Mouse (Mus musculus) megakaryocyte, embryonic 14.5 days (primary cell): ENCODE data around the gene Pptc7.

Source experiments
- FLI1 ChIP-seq: IDR thresholded peaks from 2 replicates; pipeline ENCODE4 v1.6.1; 2012; ENCODE audit warnings: low read length, inconsistent platforms, mixed read lengths
- GATA1 ChIP-seq: IDR thresholded peaks from 3 replicates; pipeline ENCODE4 v1.6.1; 2012; ENCODE audit warnings: mixed read lengths, low read length, inconsistent platforms, borderline replicate concordance

DNA sequence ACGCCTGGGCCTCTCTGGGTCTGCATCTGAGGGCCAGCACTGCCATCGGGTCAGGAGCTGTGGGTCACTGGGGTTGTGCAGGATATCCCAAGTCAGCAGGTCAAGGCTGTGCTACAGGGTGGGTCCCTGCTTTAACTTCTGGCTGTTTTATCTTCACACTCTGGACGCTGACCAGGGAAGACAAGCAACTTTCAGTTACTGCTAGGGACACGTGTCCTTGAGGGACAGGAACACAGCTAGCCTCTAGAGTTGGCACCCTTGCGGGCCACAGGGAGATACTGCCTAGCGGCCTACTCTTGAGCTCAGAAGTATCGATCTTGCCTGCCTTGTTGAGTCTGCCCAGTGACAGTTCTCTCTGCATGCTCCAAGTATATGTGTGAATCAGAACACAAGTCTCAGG is 44.5 kb upstream of the Pptc7 start:
- TF ChIP-seq FLI1: no peak
- TF ChIP-seq GATA1: no peak
